In genomic region chr14:105630867-105631680, GRCm38 (mm10) we compare ENCODE assay signal across 9 mouse cellular contexts.
DNase-seq lines count a peak whose midpoint lies in the region; ATAC-seq and TF ChIP-seq lines count a peak whose summit lies in the region.
"Had no signal": no experiment of that assay in that cellular context is flagged by ENCODE, and none has a peak within 500 bp of the region (broad histone marks: within the 10 kb centered on the region; RNA-seq: fewer than 3 reads in every experiment).

No protein-coding gene starts in this region.

- no peak for TF ChIP-seq CTCF in thymus, adult 2 months (IDR thresholded peaks at IDR 0.05; ENCODE audit: borderline replicate concordance, control insufficient read depth, extremely low read depth, insufficient read depth, low read length, poor library complexity)

- no peaks in the 10 kb centered on the region for H3K27me3 ChIP-seq in forebrain, embryonic 13.5 days
- H3K27me3 ChIP-seq in hindbrain, embryonic 16.5 days (replicated peaks; ENCODE audit: control insufficient read depth, insufficient read depth, low read length): no peaks in the 10 kb centered on the region
- H3K27me3 ChIP-seq in thymus, adult 2 months (ENCODE audit: control insufficient read depth, insufficient read depth, low read length): no peaks in the 10 kb centered on the region

- intact Hi-C loops in left cerebral cortex, postnatal 4 days (cut with DNase I): loop anchor here (10.0 kb wide), 3 partner anchors 84 to 264 kb away; partner anchors contain the start of gene Spry2

- WGBS in forebrain, embryonic 13.5 days: 20% methylated on average over 9 of the region's 9 CpGs
- 15% methylated on average over 9 of the region's 9 CpGs for WGBS in hindbrain, embryonic 16.5 days
- 94% methylated on average over 9 of the region's 9 CpGs for WGBS in thymus, adult 2 months

- ATAC-seq in forebrain, embryonic 13.5 days: peak; percentile 92
- peak; percentile 91 for ATAC-seq in hindbrain, embryonic 16.5 days

- H3K27ac ChIP-seq in forebrain, embryonic 13.5 days: peak overlapping the region; percentile 81
- H3K27ac ChIP-seq in hindbrain, embryonic 16.5 days (ENCODE audit: low read depth, low read length): peak overlapping the region; percentile 76
- no peak overlapping the region for H3K27ac ChIP-seq in thymus, adult 2 months (ENCODE audit: control insufficient read depth, insufficient read depth, low read length)

- H3K4me3 ChIP-seq in forebrain, embryonic 13.5 days: no peak overlapping the region
- peak overlapping the region; percentile 11; the same call in 1 of the 2 replicates for H3K4me3 ChIP-seq in hindbrain, embryonic 16.5 days (ENCODE audit: low read length)
- H3K4me3 ChIP-seq in thymus, adult 2 months (ENCODE audit: control insufficient read depth, insufficient read depth, low read length): no peak overlapping the region

- H3K9me3 ChIP-seq in forebrain, embryonic 13.5 days (replicated peaks): no peaks in the 10 kb centered on the region
- H3K9me3 ChIP-seq in hindbrain, embryonic 16.5 days (ENCODE audit: control insufficient read depth, low read length): no peaks in the 10 kb centered on the region

- peak; percentile 43 for DNase-seq in left cerebral cortex, postnatal 4 days
- peak; percentile 73 to 89 for DNase-seq in right cerebral cortex, postnatal 36 days (ENCODE audit: low spot score in 2 of 2)
- DNase-seq in lung, adult 18-20 months: no peak
- no peak for DNase-seq in kidney, adult 8-10 months
- no peak for DNase-seq in thymus, adult 2 months
- DNase-seq in natural killer cell, adult 2 months (ENCODE audit: low spot score in 2 of 2): no peak
- DNase-seq: thymus, postnatal 36 days had no signal

- H3K9ac ChIP-seq in forebrain, embryonic 13.5 days: no peak overlapping the region
- peak overlapping the region; percentile 3 for H3K9ac ChIP-seq in hindbrain, embryonic 16.5 days (ENCODE audit: low read depth, low read length)

- H3K4me2 ChIP-seq in forebrain, embryonic 13.5 days: peak overlapping the region; percentile 42
- peak overlapping the region; percentile 48 for H3K4me2 ChIP-seq in hindbrain, embryonic 16.5 days (ENCODE audit: low read length)

- TF ChIP-seq POLR2A in thymus, adult 2 months (IDR thresholded peaks at IDR 0.05; ENCODE audit: control insufficient read depth, extremely low read depth, insufficient read depth, low read length, poor library complexity): no peak

- H3K36me3 ChIP-seq in forebrain, embryonic 13.5 days (ENCODE audit: poor library complexity, severe bottlenecking): no peaks in the 10 kb centered on the region
- no peaks in the 10 kb centered on the region for H3K36me3 ChIP-seq in hindbrain, embryonic 16.5 days (ENCODE audit: control insufficient read depth, insufficient read depth, low read length)
- H3K36me3 ChIP-seq in thymus, adult 2 months (ENCODE audit: control insufficient read depth, insufficient read depth, low read length): no peaks in the 10 kb centered on the region

- H3K4me1 ChIP-seq in forebrain, embryonic 13.5 days: peaks cover 18% of the 10 kb centered on the region
- H3K4me1 ChIP-seq in hindbrain, embryonic 16.5 days (ENCODE audit: control insufficient read depth, insufficient read depth, low read depth, low read length): peaks cover 12% of the 10 kb centered on the region
- H3K4me1 ChIP-seq in thymus, adult 2 months (replicated peaks; ENCODE audit: control insufficient read depth, insufficient read depth, low read length): no peaks in the 10 kb centered on the region; the same call in 1 of the 2 replicates

Comparison
In these comparisons a context has a peak if more than half of its experiments do, and no peak if none do; other contexts are left out.
1. DNase-seq: peak in left cerebral cortex, postnatal 4 days (single experiment) and right cerebral cortex, postnatal 36 days (2 of 2); none in lung, adult 18-20 months (0 of 2), kidney, adult 8-10 months (0 of 2), thymus, adult 2 months (single experiment) and natural killer cell, adult 2 months (0 of 2).